Mouse (Mus musculus): ENCODE data around the gene Cenpb. TPM values are rescaled to one million over a fixed set of nuclear protein-coding genes. Genes with fewer than 3 reads are reported as not detected.

Gene Cenpb
- total RNA-seq, 2 experiments from 2014 or later = 72.3 to 78.8 TPM

GRCm38 (mm10) chr2:131127161-131127730 is 52.6 kb downstream of the Cenpb start, which contains the start of gene Hspa12b:
TSS of gene Hspa12b (plus strand) at chr2:131127280.
- Histone ChIP-seq H3K27ac (peak within 1 kb of the TSS; percentile 73), H3K4me3 (peak within 1 kb of the TSS; percentile 47)
- no peak for DNase-seq (ENCODE audit: low spot score in 2 of 2)
- TF ChIP-seq CTCF (conservative IDR thresholded peaks at IDR 0.05) = no peak

DNA sequence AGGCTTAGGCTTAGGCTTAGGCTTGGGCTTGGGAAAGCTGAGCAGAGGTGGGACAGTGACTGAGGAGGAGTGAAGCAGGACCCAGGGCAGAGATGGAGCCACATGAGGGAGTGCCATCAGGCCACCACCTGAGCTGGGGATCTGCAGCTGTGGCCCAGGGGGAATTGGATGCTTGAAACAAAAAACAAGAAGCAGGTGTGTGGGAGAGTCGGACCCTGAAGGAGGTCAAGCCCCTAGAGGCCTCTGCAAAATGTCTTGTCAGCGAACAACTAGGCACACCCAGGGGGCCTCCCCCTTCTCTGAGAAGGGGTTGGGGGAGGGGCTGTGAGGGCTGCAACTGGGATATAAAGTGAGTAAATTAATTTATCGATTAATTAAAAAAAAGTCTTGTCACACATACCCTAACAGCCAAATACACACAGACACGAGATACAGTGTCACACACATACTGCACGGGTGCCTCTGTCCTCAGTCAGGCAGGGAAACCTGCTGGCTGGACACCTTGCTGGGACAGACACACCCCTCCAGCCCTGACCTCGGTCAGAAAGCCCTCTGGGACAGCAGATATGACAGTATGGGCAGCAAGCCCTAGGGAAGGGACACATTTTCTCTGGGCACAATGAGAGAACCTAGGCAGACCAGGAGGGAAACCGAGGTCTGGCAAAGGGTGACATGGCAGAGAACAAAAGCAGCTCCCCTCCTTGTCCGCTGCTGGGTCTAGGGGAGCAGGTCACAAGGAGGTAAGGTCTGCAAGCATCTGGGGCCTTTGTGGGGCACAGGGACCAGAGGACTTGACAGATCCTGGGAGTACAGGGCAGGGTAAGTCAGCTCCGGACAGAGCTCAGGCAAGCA is 53.7 kb downstream of the Cenpb start:
- TF ChIP-seq CTCF (conservative IDR thresholded peaks at IDR 0.05) = no peak
- Histone ChIP-seq H3K4me3 (no peak overlapping the region), H3K27ac (peak overlapping the region; percentile 24)
- no peak for DNase-seq (ENCODE audit: low spot score in 2 of 2)

Other genes starting within 250 kb of the Cenpb start
- gene Gfra4, start 137.0 kb downstream of the Cenpb start, total RNA-seq (2021) = 10 to 100 TPM; 62.8 to 64.0 TPM
- gene Adam33, start 116.3 kb downstream of the Cenpb start, total RNA-seq (2021) = under 1 TPM; 0.59 to 0.76 TPM
- gene Siglec1, start 93.3 kb downstream of the Cenpb start, total RNA-seq (2021) = under 1 TPM; 0.20 to 0.46 TPM
- 1 to 10 TPM; 9.1 to 9.5 TPM for gene Hspa12b, start 52.8 kb downstream of the Cenpb start, total RNA-seq (2021)
- gene Gm11037, start 46.6 kb downstream of the Cenpb start, total RNA-seq (2021) = not detected
- 10 to 100 TPM; 46.0 to 46.7 TPM for gene 1700037H04Rik, start 20.0 kb downstream of the Cenpb start, total RNA-seq (2021)
- gene Cdc25b, start 6.9 kb upstream of the Cenpb start, total RNA-seq (2021) = 10 to 100 TPM; 23.4 to 25.5 TPM
- 1 to 10 TPM; 8.5 to 8.9 TPM for gene Spef1, start 7.2 kb upstream of the Cenpb start, total RNA-seq (2021)
- gene Ap5s1, start 27.0 kb upstream of the Cenpb start, total RNA-seq (2021) = 10 to 100 TPM; 20.9 to 26.0 TPM
- gene Mavs, start 54.0 kb upstream of the Cenpb start, total RNA-seq (2021) = 1 to 10 TPM; 6.8 to 7.4 TPM
- gene Pank2, start 82.4 kb upstream of the Cenpb start, total RNA-seq (2021) = 10 to 100 TPM; 56.5 to 60.2 TPM
- gene Rnf24, start 172.8 kb upstream of the Cenpb start, total RNA-seq (2021) = 10 to 100 TPM; 29.3 to 31.1 TPM

All from layer of hippocampus, adult 2 months (tissue).